Mouse (Mus musculus): ENCODE data around the gene Atp1a2.

Atp1a2 gene

DNA sequence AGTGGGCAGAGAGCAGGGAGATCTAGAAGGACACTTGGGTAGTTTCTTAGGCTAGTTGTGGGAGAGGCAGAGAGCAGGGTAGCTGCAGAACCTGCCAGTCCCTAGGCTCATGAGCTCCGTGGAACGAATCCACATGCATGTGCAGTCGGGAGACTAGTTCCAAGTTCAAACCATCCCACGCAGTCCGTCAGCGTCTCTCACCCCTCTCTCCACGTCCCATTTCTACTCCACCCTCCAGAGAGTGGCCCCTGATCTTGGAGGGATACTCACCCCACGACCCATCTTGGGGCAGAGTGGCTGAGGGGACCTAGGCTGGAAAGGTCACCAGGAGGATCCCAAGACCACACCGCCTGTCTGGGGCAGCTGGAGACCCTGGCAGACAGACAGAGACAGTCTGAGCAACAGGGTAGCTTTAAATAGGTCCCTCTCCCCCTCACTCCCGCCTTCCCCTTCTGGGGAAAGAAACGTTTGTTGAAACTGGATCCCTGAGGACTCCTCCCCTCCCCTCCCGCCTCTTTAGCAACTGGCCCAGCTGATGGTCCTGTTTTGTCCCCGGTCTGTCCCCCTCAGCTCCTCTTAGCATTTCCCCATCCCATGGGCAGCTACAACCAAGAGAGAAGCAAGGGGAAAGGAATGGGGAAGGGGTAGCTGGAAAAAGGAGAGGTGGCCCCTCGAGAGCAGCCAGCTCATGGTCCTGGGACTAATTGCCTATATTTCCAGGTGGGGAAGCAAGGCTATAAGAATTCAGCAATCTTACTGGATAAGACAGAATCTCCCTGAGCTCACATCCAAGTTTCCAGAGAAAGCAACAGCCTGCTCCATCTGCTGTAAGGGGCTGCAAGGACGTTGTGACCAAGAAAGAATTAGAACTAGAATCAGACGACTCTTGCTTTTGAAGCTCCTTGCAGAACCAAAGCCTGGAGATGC, at the start of gene Atp1a2:
Atp1a2 (minus strand) TSS at position 454 of the 927 bp plus-strand sequence.
- peak in 1 of 2 experiments; percentile 64 for DNase-seq (ENCODE audit: inconsistent age in 2 of 2, low spot score in 1 of 2)

DNA sequence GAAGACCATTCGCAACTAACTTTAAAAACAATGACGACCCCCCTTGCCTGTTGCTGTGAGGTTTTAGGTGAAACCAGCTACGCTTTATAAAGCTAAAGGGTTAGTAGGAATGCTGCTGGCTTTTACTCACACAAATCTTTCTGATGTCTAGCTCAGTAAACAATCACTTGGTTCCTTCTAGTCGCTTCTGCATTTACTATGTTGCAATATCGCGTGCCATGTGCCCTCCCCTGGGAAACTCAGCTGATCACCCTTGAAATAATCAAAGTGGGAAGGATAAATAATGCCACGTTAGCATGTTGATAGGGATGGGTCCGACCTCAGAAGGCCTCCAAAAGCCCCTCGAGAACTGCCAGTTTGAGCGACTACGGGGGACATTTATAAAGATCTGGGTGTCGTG, 49.5 kb upstream of the Atp1a2 start:
- peak in 1 of 2 experiments; percentile 32 for DNase-seq (ENCODE audit: inconsistent age in 2 of 2, low spot score in 1 of 2)

DNA sequence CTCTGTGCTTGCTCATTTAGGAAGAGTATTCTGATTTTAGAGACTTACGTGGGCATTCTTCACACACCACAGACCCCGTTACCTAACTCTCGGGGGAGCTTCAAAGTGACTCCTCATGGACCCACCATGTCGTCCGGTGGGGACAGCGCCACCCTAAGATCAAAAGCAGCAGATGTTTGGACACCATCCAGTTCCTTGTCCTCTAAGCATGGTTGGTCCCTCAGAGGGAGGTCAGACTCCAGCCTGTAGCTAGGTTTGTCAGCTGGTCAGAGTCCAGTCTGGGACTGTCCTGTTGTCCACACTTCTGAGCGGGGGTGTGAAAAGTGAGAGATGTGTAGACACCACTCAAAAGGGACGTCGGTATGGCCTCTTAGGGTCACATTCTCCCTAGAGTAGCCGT, 48.8 kb upstream of the Atp1a2 start:
- peak in 1 of 2 experiments; percentile 30 for DNase-seq (ENCODE audit: inconsistent age in 2 of 2, low spot score in 1 of 2)

DNA sequence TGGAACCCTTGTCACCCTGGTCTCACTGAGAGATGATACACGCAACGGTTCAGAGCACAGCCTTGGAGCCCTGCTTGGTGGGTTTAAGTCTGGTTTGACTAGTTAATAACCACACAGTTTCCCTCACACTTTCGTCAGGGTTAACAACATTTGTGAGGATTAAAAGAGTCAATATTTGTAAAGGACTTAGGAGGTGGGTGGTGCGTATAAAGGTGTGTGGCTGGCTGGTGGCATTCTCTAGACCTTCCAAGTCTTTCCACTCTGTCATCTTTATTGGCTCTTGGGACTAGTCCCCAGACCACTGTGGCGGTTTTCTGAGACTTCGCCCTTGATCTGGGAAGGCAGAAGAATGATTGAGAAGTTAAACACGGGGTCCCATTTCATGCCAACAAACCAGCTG, 47.0 kb upstream of the Atp1a2 start:
- no peak for DNase-seq (ENCODE audit: inconsistent age in 2 of 2, low spot score in 1 of 2)

DNA sequence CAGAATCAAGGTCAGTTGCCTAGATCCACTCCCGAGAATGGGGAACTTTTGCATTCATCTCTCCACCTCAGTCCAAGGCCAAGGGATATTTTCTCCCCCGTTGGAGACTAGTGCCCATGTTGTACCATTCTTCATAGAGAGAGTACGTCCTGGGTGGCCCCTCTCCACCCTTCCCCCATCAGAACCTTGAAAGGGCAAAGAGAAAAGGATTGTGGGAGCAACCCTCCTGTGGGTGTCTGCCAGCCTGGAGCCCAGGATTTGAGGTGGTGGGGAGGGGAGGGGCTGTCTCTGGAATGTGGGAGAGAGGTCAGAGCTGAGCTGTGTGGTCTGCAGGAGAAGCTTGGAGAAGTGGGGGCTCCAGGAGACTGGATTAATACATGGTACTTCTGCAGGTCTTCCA, 46.0 kb upstream of the Atp1a2 start:
- no peak for DNase-seq (ENCODE audit: inconsistent age in 2 of 2, low spot score in 1 of 2)

DNA sequence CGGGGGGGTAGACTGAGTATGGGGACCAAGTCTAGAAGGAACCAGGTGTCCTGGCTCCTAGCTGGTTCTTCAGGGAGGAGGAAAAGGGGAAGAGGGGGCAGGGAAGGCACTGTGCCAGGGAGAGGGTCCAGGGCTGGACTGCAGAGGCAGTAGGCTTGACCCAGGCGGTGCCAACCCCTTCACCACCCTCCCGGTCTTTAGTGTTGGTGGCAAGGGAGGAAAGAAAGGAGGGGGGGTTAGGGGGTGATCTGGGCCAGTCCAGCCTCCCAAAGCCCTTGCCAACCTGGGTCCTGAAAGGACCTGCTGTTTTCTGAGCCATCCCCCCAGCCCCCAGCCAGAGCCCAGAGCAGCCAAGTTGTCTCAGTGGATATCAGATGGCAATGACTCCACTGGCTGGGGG, 44.9 kb upstream of the Atp1a2 start:
- no peak for DNase-seq (ENCODE audit: inconsistent age in 2 of 2, low spot score in 1 of 2)

DNA sequence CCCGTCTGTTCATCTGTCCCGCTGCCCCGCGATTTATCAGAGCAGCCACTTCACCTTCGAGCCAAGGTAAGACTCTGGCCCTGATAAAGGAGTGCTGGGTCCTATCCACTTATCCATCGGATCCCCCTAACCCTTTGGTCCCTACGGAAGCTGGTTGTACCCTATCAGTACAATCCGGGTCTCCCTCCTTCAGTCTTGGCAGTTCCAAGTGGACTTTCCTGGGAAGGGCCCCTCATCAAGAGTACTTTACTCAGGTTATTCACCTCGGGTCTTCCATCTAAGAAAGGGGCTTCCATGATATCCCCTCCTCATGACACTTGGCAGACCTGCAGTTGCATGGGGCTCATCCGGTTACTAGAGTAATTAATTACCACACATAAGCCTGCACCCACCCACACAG, 43.5 kb upstream of the Atp1a2 start:
- no peak for DNase-seq (ENCODE audit: inconsistent age in 2 of 2, low spot score in 1 of 2)

DNA sequence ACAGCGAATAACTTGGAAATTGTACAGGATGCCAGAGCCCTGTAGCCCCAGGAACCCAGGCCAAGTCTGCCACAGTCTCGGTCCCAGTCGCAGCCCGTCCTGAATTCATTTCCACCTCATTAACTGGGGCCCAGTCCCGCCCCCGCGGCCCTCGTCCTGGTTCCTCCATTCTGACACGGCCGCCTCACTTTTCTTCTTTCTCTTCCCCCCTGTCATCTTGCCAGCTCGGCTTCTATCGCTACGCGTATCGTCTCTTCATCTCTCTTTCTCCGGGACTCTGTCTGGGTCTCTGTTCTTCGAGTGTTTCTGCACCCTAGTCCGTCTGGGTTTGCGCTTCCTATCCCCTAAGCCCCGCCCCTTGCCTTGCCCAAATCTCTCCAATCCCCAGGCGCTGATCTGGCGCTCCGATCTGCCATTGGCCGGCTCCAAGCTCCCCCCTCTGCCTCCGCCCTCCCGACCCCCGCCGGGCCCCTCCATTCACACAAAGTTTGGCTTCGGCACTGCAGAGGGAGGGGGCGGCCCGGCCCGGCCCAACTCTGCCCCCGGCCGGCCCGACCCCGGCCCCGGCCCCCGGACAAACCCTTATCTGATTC, 43.0 kb upstream of the Atp1a2 start, which contains the start of gene Kcnj10:
Kcnj10 (plus strand) TSS at position 482 of the 593 bp plus-strand sequence.
- peak; percentile 77 to 90 for DNase-seq (ENCODE audit: inconsistent age in 2 of 2, low spot score in 1 of 2)

DNA sequence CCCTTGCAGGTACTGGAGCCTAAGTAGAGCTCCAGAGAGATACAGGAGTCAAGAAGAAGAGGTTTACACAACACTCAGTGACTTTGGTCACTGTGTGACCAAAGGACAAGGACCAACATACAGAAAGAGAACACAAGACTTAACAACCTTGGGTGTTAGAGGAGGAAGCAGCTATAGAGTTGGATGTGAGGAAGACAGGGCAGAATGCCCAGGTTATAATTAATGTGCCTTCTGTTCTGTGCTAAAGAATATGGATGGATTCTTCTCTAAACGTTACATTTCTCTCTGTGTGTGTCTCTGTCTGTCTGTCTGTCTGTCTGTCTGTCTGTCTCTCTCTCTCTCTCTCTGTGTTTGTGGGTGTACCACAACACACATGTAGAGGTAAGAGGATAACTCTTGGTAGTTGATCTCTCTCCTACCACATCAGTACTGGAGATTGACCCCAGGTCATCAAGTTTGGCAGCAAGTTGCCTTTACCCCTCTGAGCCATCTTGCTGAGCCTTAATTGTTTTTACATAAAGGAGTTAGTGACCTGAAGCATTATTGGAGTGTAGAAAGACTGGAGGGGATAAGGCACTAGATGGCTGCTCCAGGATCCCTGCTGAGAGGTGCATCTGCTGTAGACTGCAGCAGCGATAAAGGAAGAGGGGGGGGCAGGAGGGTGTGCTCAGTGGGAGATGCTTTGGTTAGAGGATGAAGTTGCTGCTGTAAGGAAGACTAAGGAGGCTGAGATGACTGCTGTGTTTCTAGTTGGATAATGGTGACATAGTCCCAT, 39.7 kb upstream of the Atp1a2 start:
- DNase-seq (ENCODE audit: inconsistent age in 2 of 2, low spot score in 1 of 2), result no peak

DNA sequence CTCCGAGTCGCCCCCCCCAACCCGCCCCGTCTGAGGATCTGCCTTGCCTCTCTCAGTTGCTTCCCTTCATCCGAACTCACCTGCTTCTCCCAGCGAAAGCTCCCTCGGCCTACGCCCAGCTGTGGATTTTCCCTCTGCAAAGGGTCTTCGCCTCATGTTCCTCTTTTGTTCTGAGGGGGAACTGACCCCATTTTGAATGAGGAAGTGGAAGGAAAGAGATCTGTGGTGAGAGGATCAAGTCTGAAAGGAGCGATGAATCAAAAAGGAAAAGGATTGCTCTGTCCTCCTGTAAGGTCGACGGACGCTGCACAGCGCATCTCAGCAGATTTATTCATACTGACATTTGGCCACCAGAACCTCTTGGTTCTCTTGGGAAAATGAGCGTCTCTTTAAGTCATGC, 37.9 kb upstream of the Atp1a2 start:
- DNase-seq (ENCODE audit: inconsistent age in 2 of 2, low spot score in 1 of 2), result no peak

DNA sequence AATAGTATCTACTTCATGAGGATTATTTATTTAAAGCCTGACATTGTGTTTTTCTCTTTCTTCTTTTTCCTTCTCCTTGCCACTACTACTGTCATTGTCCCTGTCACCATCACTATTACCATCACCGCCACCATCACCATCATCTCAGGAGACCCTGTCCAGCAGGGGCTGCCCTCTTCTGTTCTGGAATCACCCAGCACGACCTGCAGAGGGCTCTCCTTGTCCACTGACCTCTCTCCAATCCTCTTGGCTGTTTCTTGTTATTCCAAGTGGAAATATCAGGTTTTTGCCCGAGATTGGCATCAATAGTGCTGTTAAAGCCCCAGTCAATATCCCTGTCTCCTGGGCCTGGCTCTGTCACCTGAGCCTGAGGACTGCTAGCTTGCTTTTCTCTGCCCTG, 35.6 kb upstream of the Atp1a2 start:
- no peak for DNase-seq (ENCODE audit: inconsistent age in 2 of 2, low spot score in 1 of 2)

DNA sequence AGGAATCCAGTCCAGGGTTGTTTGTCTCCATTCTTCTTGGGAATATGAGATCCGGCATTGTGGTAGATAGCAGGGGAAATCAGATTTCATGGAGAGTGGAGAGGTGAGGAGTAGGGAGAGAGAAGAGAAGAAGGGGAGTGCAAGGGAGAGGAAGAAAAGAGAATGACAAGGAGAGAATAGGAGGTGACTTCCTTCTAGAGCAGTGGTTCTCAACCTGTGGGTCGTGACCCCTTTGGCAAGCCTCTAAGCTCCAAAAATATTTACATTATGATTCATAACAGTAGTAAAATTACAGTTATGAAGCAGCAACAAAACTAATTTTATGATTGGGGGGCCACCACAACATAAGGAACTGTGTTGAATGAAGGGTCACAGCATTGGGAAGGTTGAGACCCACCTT, 35.1 kb upstream of the Atp1a2 start:
- no peak for DNase-seq (ENCODE audit: inconsistent age in 2 of 2, low spot score in 1 of 2)

DNA sequence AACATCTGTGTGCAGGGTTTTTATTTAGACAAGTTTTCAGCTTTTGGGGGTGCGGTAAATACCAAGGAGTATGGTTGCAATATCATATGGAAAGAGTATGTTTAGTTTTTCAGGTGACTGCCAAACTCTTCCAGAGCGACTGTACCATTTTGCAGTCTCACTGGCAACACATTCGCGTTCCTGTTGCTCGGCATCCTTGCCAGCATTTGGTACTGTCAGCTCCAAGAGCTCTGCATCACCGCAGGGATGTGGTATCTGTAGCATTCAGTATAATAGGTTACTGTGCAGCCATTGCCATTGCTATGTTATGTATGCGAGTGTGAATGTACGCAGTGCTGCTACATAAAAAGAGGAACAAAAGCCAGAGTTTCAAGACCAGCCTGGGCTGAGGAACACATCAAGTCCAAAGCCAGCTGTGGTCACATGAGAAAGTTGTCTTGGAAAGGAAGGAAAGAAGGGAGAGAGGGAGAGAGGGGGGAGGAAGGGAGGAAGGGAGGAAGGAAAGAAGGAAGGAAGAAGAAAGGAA, 33.6 kb upstream of the Atp1a2 start:
- DNase-seq (ENCODE audit: inconsistent age in 2 of 2, low spot score in 1 of 2), result no peak

DNA sequence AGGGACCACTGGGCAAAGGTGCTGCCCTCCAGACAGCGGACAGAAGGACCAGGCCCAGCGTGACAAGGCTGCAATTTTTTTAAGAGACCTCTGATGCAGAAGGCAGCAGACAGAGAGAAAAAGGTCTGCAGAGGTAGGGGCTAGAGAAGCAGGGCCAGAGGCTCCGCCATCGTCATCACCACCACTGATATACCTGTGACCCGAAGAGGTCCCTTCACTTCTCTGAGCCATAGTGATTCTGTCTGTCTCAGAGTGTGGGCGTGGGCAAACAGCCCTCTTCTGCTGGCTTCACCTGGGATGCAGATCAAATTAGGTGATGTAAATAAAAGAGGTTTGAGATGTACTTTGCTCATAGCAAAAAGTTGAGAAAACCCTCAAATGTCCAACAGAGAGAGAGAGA, 31.8 kb upstream of the Atp1a2 start:
- DNase-seq (ENCODE audit: inconsistent age in 2 of 2, low spot score in 1 of 2), result no peak

DNA sequence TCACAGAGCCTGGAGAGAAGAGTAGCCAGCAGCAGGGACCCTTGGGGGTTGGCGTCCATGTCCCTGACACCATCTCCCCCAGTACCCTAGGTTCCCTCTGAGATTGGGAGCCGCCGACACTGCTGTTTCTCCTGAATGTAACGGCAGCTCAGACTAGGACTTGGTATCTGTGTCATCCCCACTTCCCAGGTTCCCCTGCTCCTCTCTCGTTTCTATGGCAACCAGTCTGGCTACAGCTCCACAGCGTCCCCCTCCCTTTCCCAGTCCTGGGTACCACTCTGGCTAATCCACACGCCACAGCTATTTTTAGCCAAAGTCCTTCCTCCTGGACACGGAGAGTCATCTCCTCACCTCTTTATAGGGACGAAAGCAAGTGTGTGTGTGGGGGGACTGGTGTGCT, 31.3 kb upstream of the Atp1a2 start, which contains the start of gene Kcnj9:
Kcnj9 (minus strand) TSS at position 188 of the 400 bp plus-strand sequence.
- no peak for DNase-seq (ENCODE audit: inconsistent age in 2 of 2, low spot score in 1 of 2)

DNA sequence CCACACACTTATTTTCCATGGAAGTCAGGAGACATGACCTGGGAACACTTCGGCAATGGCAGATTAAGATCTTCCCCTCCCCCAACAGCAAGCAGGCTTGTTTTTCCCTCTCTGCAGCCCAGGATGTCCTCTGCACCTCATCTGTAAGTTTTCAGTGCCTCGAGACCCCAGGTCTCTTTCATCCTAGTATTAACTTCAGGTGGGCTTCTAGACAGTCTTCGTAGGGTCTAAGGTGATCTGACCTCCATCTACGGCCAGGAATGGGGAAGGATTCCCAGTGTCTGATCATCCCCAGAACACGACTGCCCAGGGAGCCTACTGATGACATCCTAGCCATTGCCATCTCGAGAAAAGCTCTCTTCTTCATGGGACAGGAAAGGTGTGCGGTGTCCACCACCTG, 30.6 kb upstream of the Atp1a2 start:
- no peak for DNase-seq (ENCODE audit: inconsistent age in 2 of 2, low spot score in 1 of 2)

DNA sequence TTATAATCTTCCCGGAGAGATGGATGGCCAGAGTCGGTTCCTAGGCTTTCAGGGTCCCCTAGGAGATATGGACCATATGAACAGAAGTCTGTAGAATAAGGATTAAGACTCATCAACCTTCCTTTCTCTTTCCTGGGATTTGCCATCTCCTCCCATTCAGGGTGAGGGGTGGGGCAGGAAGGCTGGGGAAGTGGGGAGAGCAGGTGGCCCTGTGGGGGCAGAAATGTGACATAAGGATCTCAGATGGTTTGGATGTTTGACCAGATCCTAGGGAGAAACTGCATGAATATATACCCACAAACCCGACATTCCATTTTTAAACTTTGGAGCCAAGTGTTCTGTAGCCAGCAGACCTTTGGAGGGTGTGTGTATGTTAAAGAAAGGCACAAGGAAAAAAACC, 30.2 kb upstream of the Atp1a2 start:
- no peak for DNase-seq (ENCODE audit: inconsistent age in 2 of 2, low spot score in 1 of 2)

DNA sequence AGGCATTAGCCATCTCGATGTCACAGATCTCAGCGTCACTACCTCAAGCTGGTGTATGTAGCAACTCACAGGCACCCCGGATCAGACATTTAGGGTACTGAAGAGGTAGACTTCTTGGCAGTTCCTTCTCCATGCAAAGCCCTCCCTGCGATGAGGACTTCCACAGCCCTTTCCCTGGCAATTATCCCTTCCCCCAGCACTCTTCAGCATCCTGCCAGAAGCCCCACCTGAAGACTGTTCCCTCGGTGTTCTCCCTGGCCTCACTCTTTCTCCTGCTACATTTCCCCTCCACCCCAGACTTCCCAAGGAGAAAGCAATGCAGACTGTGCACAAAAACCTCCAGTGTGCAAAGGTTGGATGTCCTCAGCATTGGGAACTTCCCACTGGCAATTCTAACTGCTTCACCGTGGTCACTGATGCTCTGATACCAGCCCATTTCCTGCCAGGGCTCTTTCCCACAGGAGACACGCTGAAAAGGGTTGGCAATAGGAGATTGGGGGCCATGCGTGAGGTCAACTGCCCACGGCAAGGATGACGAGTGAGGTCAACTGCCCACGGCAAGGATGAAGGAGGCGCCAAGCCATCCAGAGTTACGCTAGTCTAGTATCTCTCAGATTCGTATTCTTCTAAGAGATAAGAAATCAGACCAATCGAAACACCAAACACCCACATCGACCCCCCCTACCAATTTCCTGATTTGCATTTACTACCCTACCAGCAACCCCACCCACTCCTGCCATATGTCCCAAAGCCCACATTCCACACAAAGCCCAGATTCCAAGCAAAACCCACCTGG, 29.5 kb upstream of the Atp1a2 start:
- no peak for DNase-seq (ENCODE audit: inconsistent age in 2 of 2, low spot score in 1 of 2)

DNA sequence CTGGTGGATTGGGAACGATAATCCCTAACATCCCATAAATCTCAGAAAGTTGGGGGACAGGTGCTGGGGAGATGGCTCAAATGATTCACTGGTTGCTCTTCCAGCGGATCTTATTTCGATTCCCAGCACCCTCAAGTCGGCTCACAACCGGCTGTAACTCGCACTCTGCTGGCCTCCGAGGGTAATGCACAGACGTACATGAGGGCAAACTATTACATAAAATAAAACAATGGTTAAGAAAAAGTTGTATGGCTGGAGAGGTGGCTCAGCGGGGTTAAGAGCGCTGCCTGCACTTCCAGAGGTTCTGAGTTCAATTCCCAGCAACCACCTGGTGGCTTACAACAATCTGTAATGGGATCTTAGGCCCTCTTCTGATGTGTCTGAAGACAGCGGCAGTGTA, 28.8 kb upstream of the Atp1a2 start:
- DNase-seq (ENCODE audit: inconsistent age in 2 of 2, low spot score in 1 of 2), result no peak

DNA sequence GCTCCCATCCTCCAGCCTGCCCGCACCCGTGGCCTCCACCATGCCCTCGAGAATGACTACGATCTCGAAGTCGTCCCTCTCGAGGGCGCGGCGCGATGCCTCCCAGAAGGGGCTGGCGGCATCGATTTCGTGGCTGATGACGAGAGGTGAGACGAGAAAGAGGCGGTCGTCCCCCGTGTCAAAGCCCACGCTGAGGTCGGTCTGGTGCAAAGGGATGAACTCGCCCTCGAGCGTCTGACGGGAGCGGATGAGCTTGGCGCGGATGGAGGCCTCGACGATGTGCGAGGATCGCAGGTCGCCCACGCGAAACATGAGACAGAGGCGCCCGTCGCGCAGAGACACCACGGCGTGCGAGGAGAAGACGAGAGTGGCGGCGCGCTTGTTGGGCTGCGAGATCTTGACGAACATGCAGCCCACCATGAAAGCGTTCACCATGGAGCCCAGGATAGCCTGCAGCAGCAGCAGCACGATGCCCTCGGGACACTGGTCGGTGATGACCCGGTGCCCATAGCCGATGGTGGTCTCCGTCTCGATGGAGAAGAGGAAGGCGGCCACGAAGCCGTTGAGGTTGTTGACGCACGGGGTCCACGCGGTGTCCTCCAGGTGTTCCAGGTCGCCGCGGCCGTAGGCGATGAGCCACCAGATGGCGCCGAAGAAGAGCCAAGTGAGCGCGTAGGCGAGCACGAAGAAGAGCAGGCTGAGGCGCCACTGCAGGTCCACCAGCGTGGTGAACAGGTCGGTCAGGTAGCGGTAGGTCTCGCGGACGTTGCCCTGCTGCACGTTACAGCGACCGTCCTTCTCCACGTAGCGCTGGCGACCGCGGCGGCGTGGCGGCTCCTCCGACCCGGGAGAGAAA, 28.0 kb upstream of the Atp1a2 start:
- peak; percentile 75 to 89 for DNase-seq (ENCODE audit: inconsistent age in 2 of 2, low spot score in 1 of 2)

All from adrenal gland, adult (tissue).